Mouse (Mus musculus): ENCODE measurements around the gene Gng10. TPM values are rescaled to one million over a fixed set of nuclear protein-coding genes. Genes with fewer than 3 reads are reported as not detected.

The Gng10 gene
- total and polyA plus RNA-seq, 3 experiments = 55.6 to 189 (median 78.6) TPM

DNA sequence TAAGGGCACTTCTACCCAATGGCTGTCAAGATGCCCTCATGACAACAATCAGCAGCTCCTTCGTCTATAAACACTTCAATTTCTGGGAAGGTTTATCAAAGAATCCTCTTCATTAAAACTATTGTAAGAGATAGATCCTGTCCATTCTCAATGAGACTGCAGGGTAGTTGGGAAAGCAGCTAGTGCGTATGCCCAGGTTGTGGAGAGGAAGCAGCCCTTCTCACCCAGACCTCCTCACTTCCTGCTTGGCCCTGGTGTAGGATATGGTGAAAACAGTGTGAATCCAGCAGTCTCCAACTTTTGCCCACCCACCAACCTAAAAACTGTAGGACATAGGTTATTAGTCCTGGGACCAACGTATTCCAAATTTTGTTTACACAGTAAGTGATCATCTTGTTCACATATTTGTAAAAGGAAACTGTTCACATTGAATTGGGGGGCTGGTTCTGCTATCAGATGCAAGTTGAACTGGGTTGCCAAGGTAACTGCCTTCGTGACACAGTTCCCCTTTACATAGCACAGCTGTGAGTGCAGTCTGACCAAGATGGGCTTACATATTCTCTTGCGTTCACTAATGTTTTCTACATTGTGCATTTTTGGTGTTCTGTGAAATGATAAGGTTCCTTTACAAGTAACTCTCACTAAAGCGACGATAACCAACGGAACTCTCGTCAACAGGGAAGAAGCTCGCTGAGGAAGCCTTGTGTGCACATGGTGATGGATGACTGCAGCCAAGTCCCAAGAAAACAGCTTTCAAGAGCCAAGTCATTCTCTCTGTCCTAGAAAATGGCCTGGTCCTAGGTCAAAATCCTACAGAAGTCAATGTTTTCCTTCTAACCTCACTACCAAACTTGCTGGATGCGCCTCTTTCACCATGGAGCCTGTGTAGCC is 5.8 kb downstream of the Gng10 start:
- TF ChIP-seq JUN (IDR thresholded peaks at IDR 0.05; ENCODE audit: insufficient read depth, low read depth, low read length) = no peak
- no peak for TF ChIP-seq ELF1 (IDR thresholded peaks at IDR 0.05; ENCODE audit: low read depth, low read length)
- TF ChIP-seq TCF12 (IDR thresholded peaks at IDR 0.05; ENCODE audit: low read depth, low read length) = no peak
- no peak for TF ChIP-seq USF2 (conservative IDR thresholded peaks at IDR 0.05; ENCODE audit: low read depth, low read length)
- TF ChIP-seq NRF1 (IDR thresholded peaks at IDR 0.05; ENCODE audit: low read depth, low read length) = no peak
- no peak for TF ChIP-seq ZNF384 (IDR thresholded peaks at IDR 0.05; ENCODE audit: low read depth, low read length)
- TF ChIP-seq RCOR1 (conservative IDR thresholded peaks at IDR 0.05; ENCODE audit: low read depth, low read length) = no peak
- TF ChIP-seq JUND (conservative IDR thresholded peaks at IDR 0.05; ENCODE audit: low read depth, low read length) = no peak
- TF ChIP-seq POLR2AphosphoS2 (IDR thresholded peaks at IDR 0.05; ENCODE audit: low read depth, low read length) = no peak
- no peak for TF ChIP-seq ZC3H11A (IDR thresholded peaks at IDR 0.05; ENCODE audit: low read depth, low read length)
- TF ChIP-seq BHLHE40 (IDR thresholded peaks at IDR 0.05; ENCODE audit: low read depth, low read length) = no peak
- TF ChIP-seq E2F4 (IDR thresholded peaks at IDR 0.05; ENCODE audit: insufficient replicate concordance, low read depth, low read length) = no peak
- no peak for TF ChIP-seq MEF2A (IDR thresholded peaks at IDR 0.05; ENCODE audit: borderline replicate concordance, low read depth, low read length)
- no peak for TF ChIP-seq EP300 (IDR thresholded peaks at IDR 0.05; ENCODE audit: low read length)
- TF ChIP-seq CTCF (conservative IDR thresholded peaks at IDR 0.05 in 1 of 2, IDR thresholded peaks at IDR 0.05 in 1 of 2; ENCODE audit: low read depth in 2 of 2, low read length in 2 of 2) = no peak
- no peak for TF ChIP-seq MAFK (IDR thresholded peaks at IDR 0.05; ENCODE audit: insufficient replicate concordance, low read length)
- no peak for TF ChIP-seq SMC3 (IDR thresholded peaks at IDR 0.05; ENCODE audit: low read depth, low read length)
- TF ChIP-seq MAZ (IDR thresholded peaks at IDR 0.05; ENCODE audit: low read depth, low read length) = no peak
- no peak for TF ChIP-seq PAX5 (IDR thresholded peaks at IDR 0.05; ENCODE audit: low read length)
- TF ChIP-seq POLR2A (IDR thresholded peaks at IDR 0.05; ENCODE audit: low read depth, low read length) = no peak
- in situ Hi-C loops (cut with MboI; ENCODE audit: low pct_ligation_motif_present, low pct_unique_long_range_greater_than_20kb, low sequenced_read_pairs) = loop anchor here (10.0 kb wide), 1 partner anchor 46 kb away; the partner anchor contains the start of gene Dnajc25
- Histone ChIP-seq H3K4me1 (ENCODE audit: control insufficient read depth in 1 of 2, insufficient read depth in 2 of 2) (peaks cover 0 to 33% of the 10 kb centered on the region in 2 experiments; a peak in 2 of 4 replicates), H3K27me3 (replicated peaks) (no peaks in the 10 kb centered on the region), H3K4me3 (replicated peaks in 1 of 3; ENCODE audit: low read depth in 2 of 3, low read length in 2 of 3, poor library complexity in 1 of 3) (no peak overlapping the region), H3K9me3 (replicated peaks; ENCODE audit: low read length) (no peaks in the 10 kb centered on the region), H3K36me3 (replicated peaks in 1 of 2; ENCODE audit: control insufficient read depth in 1 of 2, insufficient read depth in 1 of 2, low read length in 1 of 2) (peaks cover 13 to 51% of the 10 kb centered on the region in 2 experiments), H3K79me2 (replicated peaks; ENCODE audit: control insufficient read depth, extremely low read depth, insufficient read depth, poor library complexity, severe bottlenecking) (no peaks in the 10 kb centered on the region), H3K9ac (ENCODE audit: insufficient read depth, low read depth) (no peak overlapping the region), H3K4me2 (ENCODE audit: insufficient read depth, low read depth, poor library complexity, severe bottlenecking) (no peak overlapping the region), H3K27ac (ENCODE audit: insufficient read depth, low read depth) (no peak overlapping the region)
- no peak for DNase-seq (ENCODE audit: extremely low read depth)
- dilution Hi-C loops (cut with MboI; ENCODE audit: extremely low pct_ligation_motif_present, extremely low pct_unique_long_range_greater_than_20kb, low sequenced_read_pairs) = no loop called here
